In the genomic region with DNA sequence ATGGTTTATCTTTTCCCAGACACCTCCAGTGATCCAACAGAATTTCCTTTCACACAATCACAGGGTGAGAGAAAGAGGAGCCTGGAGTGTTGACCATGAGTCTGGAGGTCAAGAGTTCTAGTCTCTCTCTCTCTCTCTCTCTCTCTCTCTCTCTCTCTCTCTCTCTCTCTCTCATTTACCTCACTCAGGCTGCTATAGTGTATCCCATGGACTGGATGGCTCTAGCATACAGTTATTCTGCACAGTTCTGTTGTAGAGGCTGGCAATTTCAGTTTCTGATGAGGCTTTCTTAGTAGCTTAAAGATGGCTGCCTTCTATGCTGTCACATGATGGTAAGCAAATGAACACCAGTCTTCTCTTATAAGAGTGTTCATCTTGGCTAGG, we compare ENCODE assay signal across 26 mouse cellular contexts.
DNase-seq lines count a peak whose midpoint lies in the region; ATAC-seq lines count a peak whose summit lies in the region.
"Had no signal": no experiment of that assay in that cellular context is flagged by ENCODE, and none has a peak within 500 bp of the region (broad histone marks: within the 10 kb centered on the region; RNA-seq: fewer than 3 reads in every experiment).

No protein-coding gene starts in this region.

- no peak overlapping the region for H3K4me3 ChIP-seq in heart, embryonic 10.5 days
- no peak overlapping the region for H3K4me3 ChIP-seq in embryonic facial prominence, embryonic 12.5 days
- H3K4me3 ChIP-seq in limb, embryonic 11.5 days (ENCODE audit: low read depth, low read length) = no peak overlapping the region
- H3K4me3 ChIP-seq in midbrain, embryonic 11.5 days (ENCODE audit: low read depth, low read length) = no peak overlapping the region
- no peak overlapping the region for H3K4me3 ChIP-seq in midbrain, embryonic 14.5 days (replicated peaks; ENCODE audit: low read depth, low read length)
- H3K4me3 ChIP-seq: heart, embryonic 15.5 days; hindbrain, embryonic 12.5 days; lung, embryonic 15.5 days; midbrain, embryonic 10.5 days; myocyte; neural tube, embryonic 12.5 days; stomach, embryonic 15.5 days had no signal

- intact Hi-C loops in heart, postnatal 10 days (cut with DNase I) = no loop called here

- peaks cover 21% of the 10 kb centered on the region for H3K4me1 ChIP-seq in heart, embryonic 10.5 days
- H3K4me1 ChIP-seq in embryonic facial prominence, embryonic 12.5 days = peaks cover 32% of the 10 kb centered on the region
- H3K4me1 ChIP-seq in limb, embryonic 11.5 days (ENCODE audit: control insufficient read depth, insufficient read depth, low read length) = peaks cover 27% of the 10 kb centered on the region
- H3K4me1 ChIP-seq in midbrain, embryonic 11.5 days (ENCODE audit: control insufficient read depth, insufficient read depth, low read length) = no peaks in the 10 kb centered on the region
- no peaks in the 10 kb centered on the region for H3K4me1 ChIP-seq in midbrain, embryonic 14.5 days (ENCODE audit: control insufficient read depth, insufficient read depth, low read length)
- H3K4me1 ChIP-seq: hindbrain, embryonic 12.5 days; midbrain, embryonic 10.5 days; neural tube, embryonic 12.5 days; stomach, embryonic 15.5 days had no signal

- no peaks in the 10 kb centered on the region for H3K9me3 ChIP-seq in heart, embryonic 10.5 days
- H3K9me3 ChIP-seq in embryonic facial prominence, embryonic 12.5 days = no peaks in the 10 kb centered on the region
- H3K9me3 ChIP-seq in limb, embryonic 11.5 days (ENCODE audit: control insufficient read depth, low read length) = no peaks in the 10 kb centered on the region
- H3K9me3 ChIP-seq in midbrain, embryonic 11.5 days (ENCODE audit: control insufficient read depth, low read length) = no peaks in the 10 kb centered on the region
- H3K9me3 ChIP-seq in midbrain, embryonic 14.5 days (ENCODE audit: control insufficient read depth, low read length) = no peaks in the 10 kb centered on the region
- H3K9me3 ChIP-seq: heart, embryonic 15.5 days; hindbrain, embryonic 12.5 days; lung, embryonic 15.5 days; midbrain, embryonic 10.5 days; neural tube, embryonic 12.5 days; stomach, embryonic 15.5 days had no signal

- no peaks in the 10 kb centered on the region for H3K27me3 ChIP-seq in heart, embryonic 10.5 days (ENCODE audit: insufficient read depth, poor library complexity, severe bottlenecking)
- H3K27me3 ChIP-seq in embryonic facial prominence, embryonic 12.5 days = no peaks in the 10 kb centered on the region
- no peaks in the 10 kb centered on the region for H3K27me3 ChIP-seq in limb, embryonic 11.5 days (ENCODE audit: control insufficient read depth, insufficient read depth, low read length)
- no peaks in the 10 kb centered on the region for H3K27me3 ChIP-seq in midbrain, embryonic 11.5 days (ENCODE audit: control insufficient read depth, insufficient read depth, low read length)
- no peaks in the 10 kb centered on the region for H3K27me3 ChIP-seq in midbrain, embryonic 14.5 days (ENCODE audit: control insufficient read depth, insufficient read depth, low read length)
- H3K27me3 ChIP-seq: heart, embryonic 15.5 days; hindbrain, embryonic 12.5 days; lung, embryonic 15.5 days; neural tube, embryonic 12.5 days; Patski; stomach, embryonic 15.5 days had no signal

- no peak overlapping the region for H3K9ac ChIP-seq in embryonic facial prominence, embryonic 12.5 days
- no peak overlapping the region for H3K9ac ChIP-seq in limb, embryonic 11.5 days (ENCODE audit: low read length)
- no peak overlapping the region for H3K9ac ChIP-seq in midbrain, embryonic 11.5 days (ENCODE audit: low read length)
- no peak overlapping the region for H3K9ac ChIP-seq in midbrain, embryonic 14.5 days (replicated peaks; ENCODE audit: low read length)
- H3K9ac ChIP-seq: forebrain, postnatal 0 days; heart, embryonic 15.5 days; hindbrain, embryonic 12.5 days; lung, embryonic 15.5 days; neural tube, embryonic 12.5 days; stomach, embryonic 15.5 days had no signal

- ATAC-seq in embryonic facial prominence, embryonic 12.5 days (ENCODE audit: insufficient number of reproducible peaks, insufficient read depth, low FRiP score, low TSS enrichment) = no peak; the same call in 1 of the 2 replicates
- ATAC-seq in limb, embryonic 11.5 days (ENCODE audit: insufficient number of reproducible peaks, low FRiP score, low TSS enrichment, low read depth) = peak; percentile 55
- no peak for ATAC-seq in midbrain, embryonic 11.5 days (ENCODE audit: low FRiP score)
- ATAC-seq in midbrain, embryonic 14.5 days (ENCODE audit: low FRiP score, low TSS enrichment) = no peak
- ATAC-seq: forebrain, postnatal 0 days; hindbrain, postnatal 0 days; intestine, embryonic 16.5 days; Patski had no signal

- no peak overlapping the region for H3K27ac ChIP-seq in heart, embryonic 10.5 days
- H3K27ac ChIP-seq in embryonic facial prominence, embryonic 12.5 days = peak overlapping the region; percentile 87
- H3K27ac ChIP-seq in limb, embryonic 11.5 days (replicated peaks; ENCODE audit: low read depth, low read length) = peak overlapping the region; percentile 74
- H3K27ac ChIP-seq in midbrain, embryonic 11.5 days (ENCODE audit: low read depth, low read length) = no peak overlapping the region
- no peak overlapping the region for H3K27ac ChIP-seq in midbrain, embryonic 14.5 days (replicated peaks; ENCODE audit: low read depth, low read length)
- H3K27ac ChIP-seq: heart, embryonic 15.5 days; hindbrain, embryonic 12.5 days; hindbrain, postnatal 0 days; lung, embryonic 15.5 days; midbrain, embryonic 10.5 days; neural tube, embryonic 12.5 days; stomach, embryonic 15.5 days had no signal

- no peaks in the 10 kb centered on the region for H3K36me3 ChIP-seq in heart, embryonic 10.5 days
- H3K36me3 ChIP-seq in embryonic facial prominence, embryonic 12.5 days = no peaks in the 10 kb centered on the region
- H3K36me3 ChIP-seq in limb, embryonic 11.5 days (ENCODE audit: control insufficient read depth, insufficient read depth, low read length) = no peaks in the 10 kb centered on the region
- no peaks in the 10 kb centered on the region for H3K36me3 ChIP-seq in midbrain, embryonic 11.5 days (ENCODE audit: control insufficient read depth, insufficient read depth, low read length)
- H3K36me3 ChIP-seq in midbrain, embryonic 14.5 days (ENCODE audit: control insufficient read depth, insufficient read depth, low read length) = no peaks in the 10 kb centered on the region
- H3K36me3 ChIP-seq: heart, embryonic 15.5 days; hindbrain, embryonic 12.5 days; lung, embryonic 15.5 days; midbrain, embryonic 10.5 days; neural tube, embryonic 12.5 days; stomach, embryonic 15.5 days had no signal

- no peak overlapping the region for H3K4me2 ChIP-seq in embryonic facial prominence, embryonic 12.5 days (replicated peaks)
- no peak overlapping the region for H3K4me2 ChIP-seq in limb, embryonic 11.5 days (ENCODE audit: low read depth, severe bottlenecking)
- H3K4me2 ChIP-seq in midbrain, embryonic 11.5 days = no peak overlapping the region
- no peak overlapping the region for H3K4me2 ChIP-seq in midbrain, embryonic 14.5 days (ENCODE audit: low read length)
- H3K4me2 ChIP-seq: heart, embryonic 15.5 days; hindbrain, embryonic 12.5 days; lung, embryonic 15.5 days; neural tube, embryonic 12.5 days; stomach, embryonic 15.5 days had no signal

- peak; percentile 19 for DNase-seq in heart, embryonic 10.5 days (ENCODE audit: low spot score)
- no peak for DNase-seq in heart, postnatal 10 days
- DNase-seq in limb, embryonic 11.5 days (ENCODE audit: low spot score) = no peak
- DNase-seq in midbrain, embryonic 11.5 days (ENCODE audit: low spot score, missing footprints) = no peak
- DNase-seq in layer of hippocampus, postnatal 10 days (ENCODE audit: low spot score in 2 of 2) = no peak
- no peak for DNase-seq in midbrain, embryonic 14.5 days
- DNase-seq: adrenal gland, postnatal 10 days; cerebellum, adult 9-10 months; cerebellum, postnatal 36 days; forebrain, postnatal 0 days; heart, postnatal 36 days; kidney, adult 9 months; kidney, postnatal 10 days; right cerebral cortex, postnatal 4 days; thymus, postnatal 25 days had no signal

Comparison
In these comparisons a context has a peak if more than half of its experiments do, and no peak if none do; other contexts are left out.
1. H3K27ac ChIP-seq: peak in embryonic facial prominence, embryonic 12.5 days (single experiment) and limb, embryonic 11.5 days (single experiment); none in heart, embryonic 10.5 days (single experiment), midbrain, embryonic 11.5 days (single experiment) and midbrain, embryonic 14.5 days (single experiment).